Mouse (Mus musculus): Measurements from ENCODE around the gene Itga3.

DNA sequence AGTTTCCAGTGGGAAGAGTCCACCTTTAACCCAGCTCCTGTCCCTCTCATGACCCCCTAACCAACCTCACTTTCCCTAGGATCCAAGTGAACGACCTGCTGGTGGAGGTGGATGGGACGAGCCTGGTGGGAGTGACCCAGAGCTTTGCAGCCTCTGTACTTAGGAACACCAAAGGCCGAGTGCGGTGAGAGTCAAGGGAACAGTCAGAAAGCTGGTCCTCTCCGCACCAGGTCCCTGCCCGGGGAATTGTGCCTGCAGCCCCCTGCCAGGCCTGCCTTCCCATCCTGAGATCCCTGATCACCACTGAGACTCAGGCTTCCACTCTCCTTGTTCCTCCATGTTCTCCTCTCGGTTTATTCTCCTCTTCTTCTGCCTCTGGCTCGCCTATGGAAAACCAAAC is 76.5 kb downstream of the Itga3 start:
- TF ChIP-seq TAL1 (IDR thresholded peaks at IDR 0.05; ENCODE audit: low read length) (no peak), GATA1 (IDR thresholded peaks at IDR 0.05; ENCODE audit: low read length) (no peak)
